Mouse (Mus musculus) limb, embryonic 12.5 days (tissue): Measurements from ENCODE around the gene Mif. TPM values are rescaled to one million over a fixed set of nuclear protein-coding genes. Genes with fewer than 3 reads are reported as not detected.
"Not testable (repeated sequence)": the region's sequence is repeated elsewhere in the genome, so short reads cannot be mapped to it uniquely, and the experiment has no call there.

Experiments
- ATAC-seq: fragments of 200-750 bp; cut with Nextera tagmentation; 2 replicates; pipeline ENCODE4 v1.8.0; 2017; ENCODE audit warnings: low read depth, moderate TSS enrichment; ENCODE audit not compliant: insufficient number of reproducible peaks, insufficient read depth, low FRiP score, low TSS enrichment
- H3K27ac ChIP-seq: fragments of 300-500 bp; sonication (generic); 2 replicates; pipeline ENCODE4 v1.5.1; 2016; ENCODE audit warnings: mild to moderate bottlenecking, moderate library complexity
- H3K27me3 ChIP-seq: fragments of 300-500 bp; sonication (generic); 2 replicates; pipeline ENCODE4 v1.6.1; 2016; ENCODE audit warnings: mild to moderate bottlenecking, moderate library complexity
- H3K36me3 ChIP-seq: fragments of 300-500 bp; sonication (generic); 2 replicates; pipeline ENCODE4 v1.6.1; 2016; ENCODE audit warnings: mild to moderate bottlenecking, moderate library complexity
- H3K4me1 ChIP-seq: fragments of 300-500 bp; sonication (generic); replicated peaks from 2 replicates; pipeline ENCODE4 v1.6.1; 2016
- H3K4me2 ChIP-seq: fragments of 300-500 bp; sonication (generic); 2 replicates; pipeline ENCODE4 v1.6.1; 2016; ENCODE audit warnings: mild to moderate bottlenecking, moderate library complexity
- H3K4me3 ChIP-seq: fragments of 300-500 bp; sonication (generic); replicated peaks from 2 replicates; pipeline ENCODE4 v1.5.1; 2016; ENCODE audit warnings: mild to moderate bottlenecking
- H3K9ac ChIP-seq: fragments of 300-500 bp; sonication (generic); replicated peaks from 2 replicates; pipeline ENCODE4 v1.6.1; 2016; ENCODE audit warnings: mild to moderate bottlenecking, moderate library complexity
- H3K9me3 ChIP-seq: fragments of 300-500 bp; sonication (generic); 2 replicates; pipeline ENCODE4 v1.6.1; 2016; ENCODE audit warnings: mild to moderate bottlenecking, moderate library complexity
- WGBS: fragments of 180-500 bp; shearing (Covaris S2); methylation state at CpG from one replicate; pipeline ENCODE4 v1.1.7; 2016; 5-methylcytosine and 5-hydroxymethylcytosine counted together
- polyA plus RNA-seq: library from polyadenylated mRNA; unstranded; fragments of >200 nt; fragmentation: Nextera tagmentation; extraction: Ambion mirVana; gene quantifications from 2 replicates; pipeline ENCODE4 v1.2.1, GENCODE M21; 2016

The Mif gene
- polyA plus RNA-seq, 1 experiment from 2014 or later: 1,928 TPM

GRCm38 (mm10) chr10:75853452-75853851 lies 6.6 kb downstream of the Mif start:
- Histone ChIP-seq H3K9ac (no peak overlapping the region), H3K27me3 (no peaks in the 10 kb centered on the region), H3K36me3 (peaks cover 21% of the 10 kb centered on the region), H3K4me2 (no peak overlapping the region), H3K27ac (no peak overlapping the region), H3K9me3 (no peaks in the 10 kb centered on the region), H3K4me3 (no peak overlapping the region), H3K4me1 (peaks cover 23% of the 10 kb centered on the region)
- no peak for ATAC-seq
- 38% methylated on average over 10 of the region's 10 CpGs for WGBS

DNA sequence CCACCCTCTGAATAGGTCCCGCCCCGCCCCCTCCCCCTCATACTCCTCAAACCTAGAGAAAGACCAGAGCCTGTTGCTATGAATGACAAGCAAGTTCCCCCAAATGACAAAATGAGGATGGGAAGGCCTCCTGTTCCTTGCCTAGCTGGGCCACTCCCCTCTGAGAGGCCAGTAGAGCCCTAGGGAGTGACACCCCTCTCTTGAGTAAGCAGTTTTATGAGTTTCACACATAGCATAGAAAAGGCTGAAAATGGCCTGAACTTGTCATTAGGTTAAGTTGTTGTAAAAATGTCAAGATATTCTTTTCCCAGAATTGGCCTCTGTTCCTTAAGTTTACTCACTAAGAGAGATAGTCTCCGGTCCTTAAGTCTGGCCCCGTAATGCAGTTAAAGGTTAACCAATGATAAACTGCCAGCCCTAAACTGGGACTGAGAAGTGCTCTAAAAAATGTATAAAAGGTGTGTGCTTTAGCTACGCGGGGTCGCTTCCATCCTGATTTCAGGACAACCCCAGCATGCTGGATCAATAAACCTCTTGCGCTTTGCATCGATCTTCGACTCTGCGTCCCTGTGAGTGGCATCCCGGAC lies 7.4 kb downstream of the Mif start:
- ATAC-seq: no peak
- H3K9ac ChIP-seq: no peak overlapping the region
- H3K4me1 ChIP-seq: peaks cover 16% of the 10 kb centered on the region
- H3K4me3 ChIP-seq: no peak overlapping the region
- peaks cover 12% of the 10 kb centered on the region for H3K36me3 ChIP-seq
- H3K27me3 ChIP-seq: no peaks in the 10 kb centered on the region
- H3K27ac ChIP-seq: no peak overlapping the region
- no peaks in the 10 kb centered on the region for H3K9me3 ChIP-seq
- no peak overlapping the region for H3K4me2 ChIP-seq
- WGBS: 93% methylated on average over 12 of the region's 12 CpGs

- H3K36me3 ChIP-seq: peaks cover 3% of the 10 kb centered on the region; the same call in 1 of the 2 replicates
- H3K27me3 ChIP-seq: no peaks in the 10 kb centered on the region
- H3K9ac ChIP-seq: no peak overlapping the region
- no peak for ATAC-seq
- H3K4me1 ChIP-seq: peaks cover 13% of the 10 kb centered on the region; the same call in 1 of the 2 replicates
- H3K9me3 ChIP-seq: no peaks in the 10 kb centered on the region
- WGBS: 49% methylated on average over 3 of the region's 3 CpGs
- H3K4me3 ChIP-seq: no peak overlapping the region
- H3K27ac ChIP-seq: no peak overlapping the region
- no peak overlapping the region for H3K4me2 ChIP-seq
These were observed 8.4 kb downstream of the Mif start for GRCm38 (mm10) chr10:75851681-75852080.

DNA sequence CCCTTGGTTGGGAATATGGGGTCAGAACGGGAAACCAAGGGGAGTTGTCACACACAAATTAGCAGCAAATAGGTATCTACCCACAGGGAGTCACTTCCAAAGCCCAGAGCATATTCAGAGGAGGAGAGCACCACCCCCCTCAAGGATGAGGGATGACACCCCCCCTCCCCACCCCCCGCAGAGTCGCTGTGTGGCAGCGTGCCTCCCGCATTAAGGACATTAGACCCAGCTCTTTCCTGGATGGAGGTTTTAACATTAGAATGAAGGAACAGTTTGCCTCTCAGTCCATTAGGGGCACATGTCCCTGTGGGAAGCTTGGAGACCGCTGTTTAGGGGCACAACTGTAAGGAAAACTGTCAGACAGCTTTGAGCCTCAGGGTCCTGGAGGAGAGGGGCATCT lies 9.0 kb downstream of the Mif start:
- 8% methylated on average over 6 of the region's 6 CpGs for WGBS

DNA sequence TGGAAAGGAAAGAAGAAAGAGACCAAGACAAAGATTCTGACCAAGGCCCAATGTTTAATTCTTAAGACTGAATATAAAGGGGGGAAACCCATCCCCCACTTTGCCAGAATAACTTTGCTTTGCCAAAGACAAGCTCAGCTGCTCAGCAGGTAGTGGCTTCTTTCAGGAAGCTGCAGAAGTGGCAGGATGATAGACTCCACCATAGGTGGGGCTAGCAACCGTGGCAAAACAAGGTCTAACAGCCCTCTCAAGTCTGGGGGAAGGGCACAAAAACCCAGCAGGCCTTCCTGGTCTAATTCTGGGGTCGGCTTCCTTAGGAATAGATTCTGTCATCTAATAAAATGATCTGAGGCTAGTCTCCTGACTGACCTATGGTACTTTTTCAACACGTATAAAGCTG lies 11.7 kb downstream of the Mif start:
- no peak for ATAC-seq
- Histone ChIP-seq H3K9me3 (no peaks in the 10 kb centered on the region), H3K27ac (no peak overlapping the region), H3K4me3 (no peak overlapping the region), H3K4me1 (peaks cover 13% of the 10 kb centered on the region; the same call in 1 of the 2 replicates), H3K9ac (no peak overlapping the region), H3K27me3 (no peaks in the 10 kb centered on the region), H3K36me3 (no peaks in the 10 kb centered on the region), H3K4me2 (no peak overlapping the region)
- 28% methylated on average over 3 of the region's 3 CpGs for WGBS

More for the DNA sequence above, 9.0 kb downstream of the Mif start:
- no peak overlapping the region for H3K9ac ChIP-seq
- no peaks in the 10 kb centered on the region for H3K9me3 ChIP-seq
- no peak overlapping the region for H3K27ac ChIP-seq
- H3K36me3 ChIP-seq: no peaks in the 10 kb centered on the region
- H3K27me3 ChIP-seq: no peaks in the 10 kb centered on the region
- H3K4me2 ChIP-seq: no peak overlapping the region
- H3K4me1 ChIP-seq: peaks cover 13% of the 10 kb centered on the region; the same call in 1 of the 2 replicates
- H3K4me3 ChIP-seq: no peak overlapping the region
- no peak for ATAC-seq

DNA sequence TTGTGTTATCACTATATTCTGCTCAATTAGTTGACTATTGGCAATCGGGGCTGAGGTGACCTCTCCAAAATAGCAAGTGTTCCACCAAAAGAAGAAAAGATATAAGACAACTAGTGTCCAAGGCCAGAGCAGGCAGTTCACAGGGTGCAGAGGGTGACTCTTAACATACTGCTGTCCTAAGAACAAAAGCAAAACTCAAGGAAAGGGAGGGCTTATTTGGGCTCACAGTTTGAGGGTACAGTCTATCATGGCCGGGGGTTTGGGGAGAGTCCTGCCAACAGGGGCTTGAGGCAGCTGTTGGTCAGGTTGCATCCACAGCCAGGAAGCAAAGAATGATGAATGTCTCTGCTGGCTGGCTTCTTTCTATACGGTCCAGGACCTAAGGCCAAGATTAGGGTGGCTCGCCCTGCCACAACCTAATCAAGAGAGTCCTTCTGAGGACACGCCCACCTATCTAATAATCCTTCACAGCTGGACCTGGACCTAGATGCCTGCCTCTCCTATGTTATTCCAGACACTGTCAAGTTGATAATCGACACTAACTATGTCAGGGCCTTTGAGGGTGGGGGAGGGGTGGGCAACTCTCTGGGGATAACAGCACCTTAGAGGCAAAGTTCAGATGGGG lies 14.6 kb downstream of the Mif start:
- H3K9me3 ChIP-seq: no peaks in the 10 kb centered on the region

GRCm38 (mm10) chr10:75844800-75845199 lies 15.2 kb downstream of the Mif start:
- H3K9me3 ChIP-seq: no peaks in the 10 kb centered on the region
- H3K27me3 ChIP-seq: no peaks in the 10 kb centered on the region
- no peaks in the 10 kb centered on the region for H3K36me3 ChIP-seq
- no peak overlapping the region for H3K27ac ChIP-seq
- H3K4me2 ChIP-seq: no peak overlapping the region
- no peak overlapping the region for H3K4me3 ChIP-seq
- H3K4me1 ChIP-seq: no peaks in the 10 kb centered on the region
- H3K9ac ChIP-seq: no peak overlapping the region
- ATAC-seq: no peak
- WGBS: 58% methylated on average over 1 of the region's 1 CpGs

More for the DNA sequence above, 14.6 kb downstream of the Mif start:
- H3K27me3 ChIP-seq: no peaks in the 10 kb centered on the region
- H3K4me3 ChIP-seq: no peak overlapping the region
- no peak overlapping the region for H3K27ac ChIP-seq
- H3K36me3 ChIP-seq: no peaks in the 10 kb centered on the region
- H3K9ac ChIP-seq: no peak overlapping the region
- no peak for ATAC-seq
- H3K4me1 ChIP-seq: no peaks in the 10 kb centered on the region
- H3K4me2 ChIP-seq: no peak overlapping the region
- WGBS: 72% methylated on average over 6 of the region's 6 CpGs

- not testable (repeated sequence) for H3K36me3 ChIP-seq, H3K27ac ChIP-seq, H3K9me3 ChIP-seq, ATAC-seq, H3K4me3 ChIP-seq, H3K4me2 ChIP-seq, H3K27me3 ChIP-seq, H3K9ac ChIP-seq, H3K4me1 ChIP-seq
- WGBS: 83% methylated on average over 6 of the region's 6 CpGs
These were observed 16.1 kb downstream of the Mif start for GRCm38 (mm10) chr10:75843898-75844297.

DNA sequence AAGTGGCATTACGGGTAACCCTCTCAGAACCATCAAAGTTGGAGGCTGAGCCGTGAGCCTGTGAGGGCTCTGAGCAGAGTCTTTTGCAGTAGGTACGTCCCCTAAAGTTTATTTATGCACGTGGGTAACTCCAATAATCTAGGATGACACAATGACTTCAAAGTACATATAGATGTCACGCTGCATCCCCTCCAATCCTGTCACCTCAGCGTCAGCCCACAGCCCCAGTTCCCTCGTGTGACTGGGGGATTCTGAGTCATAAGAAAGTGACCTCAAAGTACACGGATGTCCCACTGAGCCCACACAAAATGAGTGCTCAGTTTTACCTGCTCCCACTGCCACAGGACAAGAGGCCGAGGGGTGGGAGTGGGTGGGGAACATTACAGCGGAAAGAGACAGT lies 20.9 kb downstream of the Mif start:
- H3K4me3 ChIP-seq: no peak overlapping the region
- ATAC-seq: no peak
- WGBS: 84% methylated on average over 10 of the region's 10 CpGs
- H3K27ac ChIP-seq: no peak overlapping the region
- peaks cover 6% of the 10 kb centered on the region for H3K27me3 ChIP-seq
- H3K4me1 ChIP-seq: peaks cover 30% of the 10 kb centered on the region
- no peak overlapping the region for H3K9ac ChIP-seq
- H3K4me2 ChIP-seq: no peak overlapping the region
- no peaks in the 10 kb centered on the region for H3K36me3 ChIP-seq
- H3K9me3 ChIP-seq: no peaks in the 10 kb centered on the region

GRCm38 (mm10) chr10:75837248-75837759 lies 22.7 kb downstream of the Mif start, which contains the start of gene Gstt2:
Gene Gstt2 (minus strand): TSS chr10:75837424.
- H3K4me2 ChIP-seq: peak within 1 kb of the TSS; percentile 61
- peak within 1 kb of the TSS; percentile 40 for H3K4me3 ChIP-seq
- peak within 1 kb of the TSS; percentile 44; the same call in 1 of the 2 replicates for H3K9ac ChIP-seq
- peak; percentile 86 for ATAC-seq
- H3K27ac ChIP-seq: peak within 1 kb of the TSS; percentile 89
- H3K36me3 ChIP-seq: no peaks in the 10 kb centered on the region
- WGBS: under 1% methylated on average over 21 of the region's 21 CpGs
- H3K4me1 ChIP-seq: peaks cover 39% of the 10 kb centered on the region
- no peaks in the 10 kb centered on the region for H3K9me3 ChIP-seq
- peaks cover 22% of the 10 kb centered on the region for H3K27me3 ChIP-seq

DNA sequence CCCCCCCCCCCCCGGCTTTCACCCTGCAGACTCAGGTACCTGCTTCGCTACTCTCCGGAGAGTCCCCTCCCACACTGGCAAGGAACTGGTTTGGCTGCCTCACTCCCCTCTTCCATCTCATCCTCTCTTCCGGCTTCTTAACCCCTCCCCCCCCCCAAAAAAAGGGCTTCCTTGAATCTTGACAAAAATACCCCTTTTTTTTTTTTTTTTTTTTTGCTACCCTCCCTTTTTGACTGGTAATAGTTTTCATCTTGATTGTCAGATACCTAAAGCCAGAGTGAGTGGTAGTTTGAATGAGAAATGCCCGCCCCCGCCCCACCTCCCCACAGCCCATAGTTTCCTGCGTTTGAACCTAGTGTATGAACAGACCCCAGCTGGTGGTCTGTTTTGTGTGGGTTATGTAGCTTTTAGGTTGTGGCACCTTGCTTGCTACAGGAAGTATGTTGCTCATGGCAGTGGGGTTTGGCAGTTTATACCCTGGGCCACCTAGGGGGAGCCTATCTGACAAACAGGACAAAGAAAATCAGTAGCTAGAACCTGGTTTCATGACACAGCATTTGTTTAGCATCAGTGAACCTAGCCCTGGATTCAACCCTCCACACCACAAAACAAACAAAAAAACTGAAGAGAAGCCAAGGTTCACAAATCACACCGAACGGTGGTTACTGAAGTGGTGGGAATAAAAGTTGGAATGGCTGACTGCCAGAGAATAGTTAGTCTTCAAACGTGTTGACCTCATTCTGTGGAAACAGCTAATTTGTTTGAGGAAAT lies 24.1 kb downstream of the Mif start:
- 37% methylated on average over 8 of the region's 10 CpGs for WGBS
- peaks cover 24% of the 10 kb centered on the region for H3K27me3 ChIP-seq
- H3K36me3 ChIP-seq: no peaks in the 10 kb centered on the region
- H3K4me2 ChIP-seq: peak overlapping the region; percentile 69
- no peak overlapping the region for H3K27ac ChIP-seq
- H3K9me3 ChIP-seq: no peaks in the 10 kb centered on the region
- H3K9ac ChIP-seq: no peak overlapping the region
- ATAC-seq: no peak
- peak overlapping the region; percentile 25 for H3K4me3 ChIP-seq
- peaks cover 39% of the 10 kb centered on the region for H3K4me1 ChIP-seq
